Mouse (Mus musculus) E14TG2a.4 (cell line): ENCODE results near the gene Eif3c.

Experiments
- H3K27me3 ChIP-seq: 2 replicates; pipeline ENCODE4 v1.6.1; 2014; ENCODE audit warnings: low read length, control low read depth; ENCODE audit not compliant: insufficient read depth
- H3K36me3 ChIP-seq: 2 replicates; pipeline ENCODE4 v1.6.1; 2014; ENCODE audit warnings: low read length, control low read depth; ENCODE audit not compliant: insufficient read depth
- H3K4me1 ChIP-seq: replicated peaks from 2 replicates; pipeline ENCODE4 v1.6.1; 2014; ENCODE audit warnings: low read depth, low read length, control low read depth
- H3K4me3 ChIP-seq: replicated peaks from 2 replicates; pipeline ENCODE4 v1.5.1; 2014; ENCODE audit warnings: mild to moderate bottlenecking, low read length
- H3K9me3 ChIP-seq: 2 replicates; pipeline ENCODE4 v1.6.1; 2014; ENCODE audit warnings: low read length, control low read depth
- CTCF ChIP-seq: conservative IDR thresholded peaks from 2 replicates; pipeline ENCODE4 v1.5.1; 2014; ENCODE audit warnings: low read length
- NANOG ChIP-seq: IDR thresholded peaks from 2 replicates; pipeline ENCODE4 v1.6.1; 2014; ENCODE audit warnings: borderline replicate concordance, low read length, mixed read lengths
- POU5F1 ChIP-seq: IDR thresholded peaks from 2 replicates; pipeline ENCODE4 v1.6.1; 2014; ENCODE audit warnings: low read length, borderline replicate concordance

Gene Eif3c

GRCm38 (mm10) chr7:126566094-126566765 lies at the start of gene Eif3c:
Gene Eif3c, minus strand, starts transcription at chr7:126566411.
- H3K4me3 ChIP-seq: peak within 1 kb of the TSS; percentile 99
- no peaks in the 10 kb centered on the region; the same call in 1 of the 2 replicates for H3K9me3 ChIP-seq
- no peaks in the 10 kb centered on the region for H3K27me3 ChIP-seq
- H3K4me1 ChIP-seq: peaks cover 20% of the 10 kb centered on the region
- no peak for TF ChIP-seq NANOG
- no peak for TF ChIP-seq POU5F1
- TF ChIP-seq CTCF: no peak
- peaks cover 38% of the 10 kb centered on the region for H3K36me3 ChIP-seq

DNA sequence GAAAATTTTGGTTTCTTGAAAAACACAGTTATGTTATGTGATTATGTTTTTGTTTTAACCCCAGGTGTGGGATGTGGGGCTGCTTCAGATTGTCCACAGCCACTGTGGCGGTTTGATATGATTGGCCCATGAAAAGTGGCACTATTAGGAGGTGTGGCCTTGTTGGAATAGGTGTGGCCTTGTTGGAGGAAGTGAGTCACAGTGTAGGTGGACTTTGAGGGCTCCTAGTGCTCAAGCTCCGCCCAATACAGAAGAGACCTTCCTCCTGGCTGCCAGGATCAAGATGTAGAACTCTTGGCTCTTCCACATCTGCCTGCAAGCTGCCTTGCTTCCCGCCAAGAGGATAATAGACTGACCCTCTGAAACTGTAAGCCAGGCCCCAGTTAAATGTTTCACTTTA lies 46.5 kb upstream of the Eif3c start:
- Histone ChIP-seq H3K36me3 (no peaks in the 10 kb centered on the region), H3K4me3 (no peak overlapping the region), H3K9me3 (peaks cover 5% of the 10 kb centered on the region), H3K27me3 (no peaks in the 10 kb centered on the region), H3K4me1 (peaks cover 10% of the 10 kb centered on the region; the same call in 1 of the 2 replicates)
- TF ChIP-seq POU5F1 (no peak), NANOG (no peak), CTCF (no peak)

DNA sequence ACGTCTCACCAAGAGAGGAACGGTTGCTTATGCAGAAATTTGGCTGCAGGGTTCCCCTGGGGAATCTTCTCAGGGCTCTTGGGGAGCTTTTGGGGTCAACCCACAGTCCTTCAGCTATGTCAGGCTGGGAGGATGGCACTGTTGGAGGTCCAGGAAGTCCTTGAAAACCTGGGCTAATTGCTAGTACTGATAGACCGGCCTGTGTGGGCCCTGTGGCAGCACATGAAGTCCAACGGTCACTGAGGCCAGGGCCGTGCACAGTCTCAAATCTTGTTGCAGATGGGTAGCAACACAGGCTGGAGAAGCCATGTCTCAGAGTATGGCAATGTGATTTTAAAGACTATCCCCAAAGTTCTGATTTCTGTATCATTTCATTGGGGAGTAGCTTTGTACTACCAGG lies 41.6 kb upstream of the Eif3c start:
- H3K9me3 ChIP-seq: no peaks in the 10 kb centered on the region
- H3K36me3 ChIP-seq: no peaks in the 10 kb centered on the region
- H3K4me3 ChIP-seq: no peak overlapping the region
- TF ChIP-seq NANOG (no peak), POU5F1 (no peak)
- H3K27me3 ChIP-seq: no peaks in the 10 kb centered on the region
- H3K4me1 ChIP-seq: 0 out of 2 replicates have a peak, but pooled peaks cover 3% of the 10 kb centered on the region

DNA sequence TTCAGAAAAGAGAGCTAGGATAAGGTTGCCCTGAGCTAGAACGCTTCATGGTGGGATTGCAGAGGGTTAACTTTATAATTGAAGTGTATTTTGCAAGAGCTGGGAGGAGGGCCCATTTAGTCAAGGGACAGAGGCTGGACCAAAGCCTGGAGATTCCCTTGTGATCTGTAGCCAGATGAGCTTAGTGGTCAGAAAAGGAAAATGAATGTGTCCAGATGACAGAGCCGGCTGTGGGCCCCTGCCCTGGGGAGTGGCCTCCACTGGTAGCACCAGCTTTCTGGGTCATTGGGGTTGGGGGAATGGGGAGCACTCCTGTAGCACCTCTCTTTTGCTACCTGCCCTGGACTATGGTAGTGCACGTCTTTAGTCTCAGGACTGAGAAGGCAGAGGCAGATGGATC lies 40.9 kb upstream of the Eif3c start:
- no peaks in the 10 kb centered on the region for H3K27me3 ChIP-seq

GRCm38 (mm10) chr7:126606611-126607010 lies 40.4 kb upstream of the Eif3c start:
- TF ChIP-seq POU5F1 (no peak), CTCF (no peak), NANOG (no peak)
- H3K9me3 ChIP-seq: no peaks in the 10 kb centered on the region
- no peaks in the 10 kb centered on the region for H3K36me3 ChIP-seq
- H3K4me1 ChIP-seq: peaks cover 7% of the 10 kb centered on the region
- no peak overlapping the region for H3K4me3 ChIP-seq
- no peaks in the 10 kb centered on the region for H3K27me3 ChIP-seq

More for the DNA sequence above, 40.9 kb upstream of the Eif3c start:
- H3K9me3 ChIP-seq: no peaks in the 10 kb centered on the region
- H3K4me1 ChIP-seq: peaks cover 5% of the 10 kb centered on the region; the same call in 1 of the 2 replicates
- no peak overlapping the region for H3K4me3 ChIP-seq
- TF ChIP-seq NANOG (no peak), POU5F1 (no peak), CTCF (no peak)
- H3K36me3 ChIP-seq: no peaks in the 10 kb centered on the region

GRCm38 (mm10) chr7:126602650-126603049 lies 36.4 kb upstream of the Eif3c start:
- no peaks in the 10 kb centered on the region for H3K9me3 ChIP-seq
- TF ChIP-seq POU5F1 (no peak), NANOG (no peak), CTCF (no peak)
- H3K4me3 ChIP-seq: no peak overlapping the region
- no peaks in the 10 kb centered on the region for H3K27me3 ChIP-seq
- peaks cover 20% of the 10 kb centered on the region for H3K4me1 ChIP-seq
- no peaks in the 10 kb centered on the region for H3K36me3 ChIP-seq

- no peaks in the 10 kb centered on the region for H3K27me3 ChIP-seq
- H3K36me3 ChIP-seq: no peaks in the 10 kb centered on the region
- H3K9me3 ChIP-seq: no peaks in the 10 kb centered on the region
- TF ChIP-seq POU5F1: no peak
- no peak for TF ChIP-seq CTCF
- TF ChIP-seq NANOG: no peak
- H3K4me3 ChIP-seq: no peak overlapping the region
- H3K4me1 ChIP-seq: peaks cover 20% of the 10 kb centered on the region
Observed at GRCm38 (mm10) chr7:126601896-126602295, 35.7 kb upstream of the Eif3c start.

DNA sequence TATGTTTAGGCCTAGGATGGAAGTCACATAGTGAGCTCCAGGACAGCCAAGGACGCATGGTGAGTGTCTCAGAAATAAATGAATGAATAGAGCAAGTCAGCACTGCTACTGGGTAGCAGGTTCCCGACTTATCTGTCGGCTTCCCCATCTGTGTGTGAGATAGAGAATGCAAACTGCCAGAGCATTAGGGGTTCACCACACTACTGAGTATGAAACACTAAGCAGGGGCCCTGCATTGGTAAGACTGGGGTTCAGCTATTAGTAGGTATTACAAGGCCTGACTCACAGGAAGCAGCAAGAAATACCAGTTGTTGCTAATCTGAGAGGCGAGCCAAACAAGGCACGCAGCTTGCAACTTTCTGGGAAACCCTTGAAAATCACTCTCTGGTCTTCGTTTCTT lies 32.7 kb upstream of the Eif3c start:
- no peak for TF ChIP-seq POU5F1
- TF ChIP-seq NANOG: no peak
- no peak for TF ChIP-seq CTCF
- Histone ChIP-seq H3K27me3 (peaks cover 29% of the 10 kb centered on the region), H3K4me3 (no peak overlapping the region), H3K4me1 (peaks cover 17% of the 10 kb centered on the region), H3K9me3 (no peaks in the 10 kb centered on the region), H3K36me3 (no peaks in the 10 kb centered on the region)

DNA sequence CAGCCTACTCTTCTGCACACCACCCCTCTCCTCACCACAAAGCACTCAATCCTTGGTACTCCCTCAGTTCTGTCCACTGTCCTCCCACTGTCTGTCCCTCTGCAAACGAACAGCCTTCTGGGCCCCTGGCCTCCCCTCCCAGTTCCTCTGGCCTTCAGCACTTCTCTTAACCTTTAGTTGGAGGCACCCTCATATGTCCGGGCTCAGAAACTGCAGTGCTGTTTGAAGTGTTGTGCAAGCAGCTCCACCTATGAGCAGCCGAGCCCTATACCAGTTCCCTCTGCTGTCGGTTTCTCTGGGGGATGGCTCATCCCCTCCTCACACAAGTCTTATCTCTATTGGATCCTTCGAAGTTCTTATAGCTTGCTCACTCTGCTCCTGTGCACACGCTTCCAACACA lies 30.2 kb upstream of the Eif3c start:
- Histone ChIP-seq H3K4me1 (peaks cover 11% of the 10 kb centered on the region), H3K36me3 (no peaks in the 10 kb centered on the region), H3K9me3 (no peaks in the 10 kb centered on the region), H3K4me3 (no peak overlapping the region), H3K27me3 (peaks cover 51% of the 10 kb centered on the region)
- TF ChIP-seq CTCF (no peak), NANOG (no peak), POU5F1 (no peak)
